Mouse (Mus musculus): ENCODE data around the gene Prkacb. TPM values are rescaled to one million over a fixed set of nuclear protein-coding genes. Genes with fewer than 3 reads are reported as not detected.
A peak's percentile ranks its signal among the peaks of the same experiment; 100 is the strongest.

Gene Prkacb
- total and polyA plus RNA-seq, 3 experiments: 16.5 to 55.6 (median 31.8) TPM

- peaks cover 0 to 18% of the 10 kb centered on the region in 2 experiments; a peak in 2 of 4 replicates for H3K36me3 ChIP-seq (ENCODE audit: control insufficient read depth in 1 of 2, insufficient read depth in 2 of 2, low read length in 2 of 2)
- 0 out of 2 replicates have a peak overlapping the region, but pooled peaks have one; percentile 11 for H3K9ac ChIP-seq (ENCODE audit: control insufficient read depth, low read depth, low read length, poor library complexity, severe bottlenecking)
- peaks cover 2% of the 10 kb centered on the region; the same call in 1 of the 2 replicates for H3K79me2 ChIP-seq (ENCODE audit: control insufficient read depth, insufficient read depth, low read length, poor library complexity)
- no peaks in the 10 kb centered on the region for H3K27me3 ChIP-seq (ENCODE audit: control insufficient read depth in 1 of 2, insufficient read depth in 2 of 2, low read length in 2 of 2)
- peaks cover 13 to 15% of the 10 kb centered on the region in 2 experiments for H3K4me1 ChIP-seq (ENCODE audit: control insufficient read depth in 1 of 2, insufficient read depth in 2 of 2, low read length in 2 of 2)
- no peak overlapping the region for H3K27ac ChIP-seq (ENCODE audit: control insufficient read depth, low read depth, low read length)
- no peak overlapping the region for H3K4me3 ChIP-seq (ENCODE audit: control insufficient read depth in 1 of 2, insufficient read depth in 1 of 2, low read depth in 2 of 2, low read length in 2 of 2)
- TF ChIP-seq CTCF (IDR thresholded peaks at IDR 0.05 in 2 of 3, conservative IDR thresholded peaks at IDR 0.05 in 1 of 3; ENCODE audit: control insufficient read depth in 1 of 3, insufficient read depth in 1 of 3, low read depth in 2 of 3, low read length in 3 of 3, poor library complexity in 1 of 3, severe bottlenecking in 1 of 3) (peak in 2 of 3 experiments; percentile 24 to 35; a peak in 3 of 6 replicates), MAX (IDR thresholded peaks at IDR 0.05; ENCODE audit: low read length) (peak; percentile 16; the same call in 1 of the 2 replicates), POLR2AphosphoS5 (IDR thresholded peaks at IDR 0.05; ENCODE audit: borderline replicate concordance, low read depth, low read length) (no peak)
- peak; percentile 46 for DNase-seq (ENCODE audit: low read depth, low spot score)
- H3K9me3 ChIP-seq (replicated peaks; ENCODE audit: insufficient read depth, low read length): no peaks in the 10 kb centered on the region
Observed at GRCm38 (mm10) chr3:146782548-146782947, 30.2 kb downstream of the Prkacb start.

- Histone ChIP-seq H3K9ac (ENCODE audit: control insufficient read depth, low read depth, low read length, poor library complexity, severe bottlenecking) (peak overlapping the region; percentile 18; the same call in 1 of the 2 replicates), H3K36me3 (ENCODE audit: control insufficient read depth in 1 of 2, insufficient read depth in 2 of 2, low read length in 2 of 2) (peaks cover 0 to 32% of the 10 kb centered on the region in 2 experiments; a peak in 2 of 4 replicates), H3K4me3 (ENCODE audit: control insufficient read depth in 1 of 2, insufficient read depth in 1 of 2, low read depth in 2 of 2, low read length in 2 of 2) (no peak overlapping the region), H3K79me2 (ENCODE audit: control insufficient read depth, insufficient read depth, low read length, poor library complexity) (peaks cover 2% of the 10 kb centered on the region; the same call in 1 of the 2 replicates), H3K9me3 (replicated peaks; ENCODE audit: insufficient read depth, low read length) (no peaks in the 10 kb centered on the region), H3K27ac (ENCODE audit: control insufficient read depth, low read depth, low read length) (no peak overlapping the region), H3K4me1 (ENCODE audit: control insufficient read depth in 1 of 2, insufficient read depth in 2 of 2, low read length in 2 of 2) (peaks cover 15 to 19% of the 10 kb centered on the region in 2 experiments), H3K27me3 (ENCODE audit: control insufficient read depth in 1 of 2, insufficient read depth in 2 of 2, low read length in 2 of 2) (no peaks in the 10 kb centered on the region)
- DNase-seq (ENCODE audit: low read depth, low spot score): no peak
- no peak for TF ChIP-seq ZC3H11A (IDR thresholded peaks at IDR 0.05; ENCODE audit: low read depth, low read length)
- TF ChIP-seq RAD21 (IDR thresholded peaks at IDR 0.05; ENCODE audit: low read depth, low read length): no peak
- TF ChIP-seq CHD1 (IDR thresholded peaks at IDR 0.05; ENCODE audit: low read depth, low read length): no peak
- TF ChIP-seq POLR2A (IDR thresholded peaks at IDR 0.05; ENCODE audit: control insufficient read depth in 1 of 2, insufficient read depth in 1 of 2, low read depth in 1 of 2, low read length in 2 of 2, poor library complexity in 1 of 2): no peak
- TF ChIP-seq MAX (IDR thresholded peaks at IDR 0.05; ENCODE audit: low read length): no peak
Observed at GRCm38 (mm10) chr3:146781131-146781530, 31.7 kb downstream of the Prkacb start.

GRCm38 (mm10) chr3:146780241-146780640 is 32.5 kb downstream of the Prkacb start:
- H3K27me3 ChIP-seq (ENCODE audit: control insufficient read depth in 1 of 2, insufficient read depth in 2 of 2, low read length in 2 of 2): no peaks in the 10 kb centered on the region
- no peak for TF ChIP-seq MXI1 (IDR thresholded peaks at IDR 0.05; ENCODE audit: low read depth, low read length)
- no peak overlapping the region for H3K4me3 ChIP-seq (ENCODE audit: control insufficient read depth in 1 of 2, insufficient read depth in 1 of 2, low read depth in 2 of 2, low read length in 2 of 2)
- H3K36me3 ChIP-seq (ENCODE audit: control insufficient read depth in 1 of 2, insufficient read depth in 2 of 2, low read length in 2 of 2): peaks cover 0 to 34% of the 10 kb centered on the region in 2 experiments; a peak in 2 of 4 replicates
- no peak overlapping the region for H3K27ac ChIP-seq (ENCODE audit: control insufficient read depth, low read depth, low read length)
- H3K9me3 ChIP-seq (replicated peaks; ENCODE audit: insufficient read depth, low read length): no peaks in the 10 kb centered on the region
- DNase-seq (ENCODE audit: low read depth, low spot score): no peak
- no peak overlapping the region for H3K9ac ChIP-seq (ENCODE audit: control insufficient read depth, low read depth, low read length, poor library complexity, severe bottlenecking)
- H3K79me2 ChIP-seq (ENCODE audit: control insufficient read depth, insufficient read depth, low read length, poor library complexity): peaks cover 2% of the 10 kb centered on the region; the same call in 1 of the 2 replicates
- peaks cover 15 to 19% of the 10 kb centered on the region in 2 experiments for H3K4me1 ChIP-seq (ENCODE audit: control insufficient read depth in 1 of 2, insufficient read depth in 2 of 2, low read length in 2 of 2)

- no peaks in the 10 kb centered on the region for H3K27me3 ChIP-seq (ENCODE audit: control insufficient read depth in 1 of 2, insufficient read depth in 2 of 2, low read length in 2 of 2)
- peaks cover 0 to 27% of the 10 kb centered on the region in 2 experiments; a peak in 2 of 4 replicates for H3K36me3 ChIP-seq (ENCODE audit: control insufficient read depth in 1 of 2, insufficient read depth in 2 of 2, low read length in 2 of 2)
- peaks cover 15% of the 10 kb centered on the region in 2 experiments for H3K4me1 ChIP-seq (ENCODE audit: control insufficient read depth in 1 of 2, insufficient read depth in 2 of 2, low read length in 2 of 2)
- no peak overlapping the region for H3K9ac ChIP-seq (ENCODE audit: control insufficient read depth, low read depth, low read length, poor library complexity, severe bottlenecking)
- no peaks in the 10 kb centered on the region for H3K9me3 ChIP-seq (replicated peaks; ENCODE audit: insufficient read depth, low read length)
- no peak overlapping the region for H3K27ac ChIP-seq (ENCODE audit: control insufficient read depth, low read depth, low read length)
- H3K4me3 ChIP-seq (ENCODE audit: control insufficient read depth in 1 of 2, insufficient read depth in 1 of 2, low read depth in 2 of 2, low read length in 2 of 2): no peak overlapping the region
- peaks cover 2% of the 10 kb centered on the region; the same call in 1 of the 2 replicates for H3K79me2 ChIP-seq (ENCODE audit: control insufficient read depth, insufficient read depth, low read length, poor library complexity)
- TF ChIP-seq POLR2AphosphoS5 (IDR thresholded peaks at IDR 0.05; ENCODE audit: borderline replicate concordance, low read depth, low read length) (no peak), NRF1 (IDR thresholded peaks at IDR 0.05; ENCODE audit: insufficient read depth, low read depth, low read length, poor library complexity, severe bottlenecking) (no peak), POLR2A (IDR thresholded peaks at IDR 0.05; ENCODE audit: control insufficient read depth in 1 of 2, insufficient read depth in 1 of 2, low read depth in 1 of 2, low read length in 2 of 2, poor library complexity in 1 of 2) (no peak), ELF1 (IDR thresholded peaks at IDR 0.05; ENCODE audit: low read depth, low read length) (no peak), NELFE (IDR thresholded peaks at IDR 0.05; ENCODE audit: low read depth, low read length) (no peak), EP300 (IDR thresholded peaks at IDR 0.05; ENCODE audit: low read depth in 1 of 2, low read length in 2 of 2) (no peak), TBP (IDR thresholded peaks at IDR 0.05; ENCODE audit: low read depth, low read length) (no peak), MAFK (IDR thresholded peaks at IDR 0.05; ENCODE audit: borderline replicate concordance, low read depth, low read length) (no peak), UBTF (IDR thresholded peaks at IDR 0.05; ENCODE audit: borderline replicate concordance, insufficient read depth, low read depth, low read length) (no peak), HCFC1 (IDR thresholded peaks at IDR 0.05; ENCODE audit: low read depth, low read length) (no peak), MYC (IDR thresholded peaks at IDR 0.05; ENCODE audit: low read depth, low read length) (no peak), GATA1 (IDR thresholded peaks at IDR 0.05; ENCODE audit: low read depth, low read length) (no peak)
- no peak for DNase-seq (ENCODE audit: low read depth, low spot score)
Observed at GRCm38 (mm10) chr3:146778913-146779312, 33.9 kb downstream of the Prkacb start.
